Mouse (Mus musculus) ovary, postnatal 10 days (tissue): ENCODE measurements around the gene Shroom3.

Experiments used
- DNase-seq: peaks from one replicate; pipeline ENCODE4 v3.0.0; 2022; ENCODE audit warnings: low spot score

The Shroom3 gene

DNA sequence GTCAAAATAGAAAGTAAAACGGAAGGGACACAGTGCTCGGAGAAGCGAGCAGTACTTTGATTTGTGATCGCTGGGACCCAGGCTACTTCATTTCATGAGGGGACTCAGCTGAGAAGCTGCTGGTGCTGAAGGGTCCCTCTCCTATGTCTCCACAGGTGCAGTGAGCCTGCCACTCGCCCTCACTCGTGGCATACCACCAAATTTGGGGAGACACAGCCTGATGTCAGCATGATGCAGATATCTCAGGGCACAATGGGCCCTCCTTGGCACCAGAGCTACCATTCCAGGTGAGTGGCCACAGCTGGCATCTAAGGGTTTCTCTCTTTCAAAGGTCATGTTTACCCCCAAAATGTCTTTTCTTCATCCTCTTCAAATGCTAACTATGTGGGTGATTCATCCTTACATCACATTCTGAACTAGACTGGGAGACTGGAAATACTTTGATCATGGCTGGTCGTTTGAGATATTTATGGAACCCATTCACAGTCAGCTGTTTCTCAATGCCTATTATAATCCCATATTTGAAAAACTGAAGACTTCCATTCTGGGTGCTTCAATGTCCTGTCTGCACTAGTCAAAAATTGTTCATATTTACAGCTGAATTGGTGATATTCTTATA is 250.5 kb downstream of the Shroom3 start:
- no peak for DNase-seq

DNA sequence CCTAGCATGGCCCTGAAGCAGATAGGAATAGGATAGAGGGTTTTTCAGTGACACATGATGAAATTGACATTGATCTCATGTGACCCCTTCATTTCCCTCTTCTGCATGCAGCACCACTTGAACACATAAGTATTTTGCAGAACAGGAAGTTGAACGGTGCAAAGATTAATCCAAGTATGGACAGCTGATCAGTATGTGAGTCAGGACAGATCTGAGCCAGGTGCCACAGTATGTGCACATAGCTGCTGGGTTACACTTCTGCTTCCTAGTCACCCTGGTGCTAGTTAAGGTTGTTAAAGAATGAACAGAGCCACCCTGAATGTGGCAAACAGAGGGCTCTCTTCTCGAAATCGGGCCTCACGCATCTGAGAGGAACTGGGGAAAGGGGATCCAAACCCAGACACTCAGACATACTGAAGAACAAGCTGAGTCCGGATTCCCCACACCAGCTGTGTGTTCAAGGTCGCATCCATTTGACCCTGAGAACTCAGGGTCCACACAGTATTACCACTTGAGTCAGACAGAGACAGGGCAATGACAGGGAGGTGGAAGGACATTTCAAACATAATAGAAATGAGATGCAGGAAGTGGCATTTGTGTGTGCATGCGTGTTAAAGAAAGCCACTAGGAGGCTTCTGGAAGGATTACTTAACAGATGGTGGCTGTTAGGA is 251.2 kb downstream of the Shroom3 start:
- no peak for DNase-seq

DNA sequence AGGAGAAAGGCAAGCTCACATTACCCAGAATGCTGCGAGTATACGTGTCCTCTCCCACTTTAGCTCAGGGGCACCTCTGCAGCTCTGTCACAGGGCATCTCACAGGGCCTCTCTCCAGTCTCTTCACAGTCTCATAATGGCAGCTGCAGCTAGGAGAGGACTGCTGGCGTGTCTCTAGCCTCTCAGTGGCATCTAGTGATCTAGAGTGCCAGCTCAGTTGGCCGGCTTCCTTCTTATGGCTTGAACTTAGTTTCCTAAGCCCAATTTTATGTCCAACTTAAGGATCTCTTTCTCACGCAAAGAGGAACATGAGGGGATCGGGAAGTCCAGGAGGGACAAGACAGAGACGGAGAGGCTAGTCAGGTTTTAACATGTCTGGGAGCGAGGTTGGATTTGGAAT is 252.6 kb downstream of the Shroom3 start:
- DNase-seq: no peak

DNA sequence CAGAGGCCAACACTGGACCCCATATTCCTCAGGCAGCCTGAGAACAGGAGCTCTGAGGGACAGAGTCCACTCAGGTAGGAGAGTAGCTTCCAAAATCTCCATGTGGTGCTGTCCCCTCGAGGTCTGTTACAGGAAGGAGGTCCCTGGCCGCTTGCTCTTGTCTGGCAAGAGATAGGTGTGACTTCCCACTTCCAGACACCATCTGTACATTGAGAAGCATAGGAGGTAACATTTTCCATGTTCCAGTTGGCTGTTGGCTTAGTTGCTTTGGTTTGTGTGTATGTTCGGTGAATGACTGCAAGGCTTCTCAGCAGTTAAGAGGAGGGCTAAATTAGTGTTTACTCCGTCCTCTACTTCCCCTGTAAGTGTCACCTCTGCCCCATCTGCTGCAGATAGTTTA is 254.5 kb downstream of the Shroom3 start:
- no peak for DNase-seq

DNA sequence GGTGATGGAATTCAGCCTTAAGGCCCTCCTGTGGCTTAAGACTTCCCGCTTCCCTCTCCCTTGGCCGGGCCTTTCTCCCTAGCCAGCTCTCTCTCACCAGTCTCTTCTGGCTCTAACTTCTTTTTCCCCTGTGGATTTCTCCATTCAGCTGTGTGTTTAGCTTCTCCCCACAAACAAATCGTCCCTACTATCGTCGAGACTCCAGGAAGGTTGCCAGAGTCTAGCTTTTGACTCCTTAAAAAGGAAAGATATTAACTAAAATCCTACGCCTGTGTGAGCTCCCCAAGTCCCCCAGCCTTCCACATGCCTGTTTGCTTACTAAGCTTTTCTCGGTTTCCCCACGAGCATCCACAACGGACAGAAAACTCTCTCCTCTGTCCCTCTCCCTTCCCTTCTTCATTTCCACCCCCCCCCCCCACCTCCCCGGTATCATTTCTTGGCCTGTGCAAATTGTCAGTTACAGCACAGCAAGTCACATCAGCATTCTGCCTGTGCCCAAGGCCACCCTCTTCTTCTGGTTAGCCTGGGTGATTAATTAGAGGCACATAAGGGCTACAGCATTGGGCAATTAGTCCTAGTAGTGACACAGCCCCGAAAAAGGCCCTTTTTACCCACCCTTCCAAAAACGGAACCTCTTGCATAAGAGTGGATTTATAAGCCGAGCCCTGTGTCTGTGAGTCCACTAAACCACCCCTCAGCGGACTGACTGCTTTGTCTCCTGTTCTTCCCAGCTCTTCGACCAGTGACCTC is 256.2 kb downstream of the Shroom3 start:
- DNase-seq: no peak

DNA sequence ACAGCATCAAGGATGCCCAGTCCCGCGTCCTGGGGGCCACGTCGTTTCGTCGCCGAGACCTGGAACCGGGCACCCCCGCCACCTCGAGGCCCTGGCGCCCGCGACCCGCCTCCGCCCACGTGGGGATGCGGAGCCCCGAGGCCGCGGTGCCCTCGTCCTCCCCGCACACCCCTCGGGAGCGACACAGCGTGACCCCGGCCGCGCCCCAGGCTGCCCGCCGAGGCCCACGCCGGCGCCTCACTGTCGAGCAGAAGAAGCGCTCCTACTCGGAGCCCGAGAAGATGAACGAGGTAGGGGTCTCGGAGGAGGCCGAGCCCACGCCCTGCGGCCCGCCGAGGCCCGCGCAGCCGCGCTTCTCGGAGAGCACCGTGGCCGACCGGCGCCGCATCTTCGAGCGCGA is 258.9 kb downstream of the Shroom3 start:
- no peak for DNase-seq

DNA sequence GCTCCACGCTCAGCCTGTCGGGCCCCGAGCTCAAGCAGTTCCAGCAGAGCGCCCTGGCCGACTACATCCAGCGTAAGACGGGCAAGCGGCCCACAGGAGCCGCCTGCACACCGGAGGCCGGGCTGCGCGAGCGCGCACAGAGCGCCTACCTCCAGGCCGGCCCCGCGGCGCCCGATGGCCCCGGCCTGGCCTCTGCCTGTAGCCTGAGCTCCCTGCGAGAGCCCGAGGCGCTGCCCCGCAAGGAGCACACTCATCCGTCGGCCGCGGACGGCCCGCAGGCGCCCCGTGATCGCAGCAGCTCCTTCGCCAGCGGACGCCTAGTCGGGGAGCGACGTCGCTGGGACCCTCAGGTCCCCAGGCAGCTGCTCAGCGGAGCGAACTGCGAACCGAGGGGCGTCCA is 259.3 kb downstream of the Shroom3 start:
- no peak for DNase-seq

DNA sequence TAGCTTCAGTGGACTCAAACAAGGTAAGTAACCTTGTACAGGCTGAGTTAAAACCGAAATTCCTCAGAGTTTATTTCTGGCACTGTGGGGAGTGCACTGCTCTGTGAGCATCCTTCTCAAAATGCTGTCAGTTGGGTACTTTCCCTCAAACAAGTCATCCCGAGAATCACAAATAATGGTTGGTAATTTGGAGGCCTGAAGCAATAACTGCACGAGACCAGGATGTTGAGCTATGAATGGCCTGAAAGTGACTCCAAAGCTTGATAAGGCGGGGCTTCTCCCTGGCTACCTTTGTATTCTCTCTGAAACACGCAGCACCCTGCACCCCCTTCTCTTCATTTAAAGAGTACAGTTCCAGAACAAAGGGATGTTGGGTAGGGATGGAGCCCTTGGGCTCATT is 261.6 kb downstream of the Shroom3 start:
- DNase-seq: no peak

DNA sequence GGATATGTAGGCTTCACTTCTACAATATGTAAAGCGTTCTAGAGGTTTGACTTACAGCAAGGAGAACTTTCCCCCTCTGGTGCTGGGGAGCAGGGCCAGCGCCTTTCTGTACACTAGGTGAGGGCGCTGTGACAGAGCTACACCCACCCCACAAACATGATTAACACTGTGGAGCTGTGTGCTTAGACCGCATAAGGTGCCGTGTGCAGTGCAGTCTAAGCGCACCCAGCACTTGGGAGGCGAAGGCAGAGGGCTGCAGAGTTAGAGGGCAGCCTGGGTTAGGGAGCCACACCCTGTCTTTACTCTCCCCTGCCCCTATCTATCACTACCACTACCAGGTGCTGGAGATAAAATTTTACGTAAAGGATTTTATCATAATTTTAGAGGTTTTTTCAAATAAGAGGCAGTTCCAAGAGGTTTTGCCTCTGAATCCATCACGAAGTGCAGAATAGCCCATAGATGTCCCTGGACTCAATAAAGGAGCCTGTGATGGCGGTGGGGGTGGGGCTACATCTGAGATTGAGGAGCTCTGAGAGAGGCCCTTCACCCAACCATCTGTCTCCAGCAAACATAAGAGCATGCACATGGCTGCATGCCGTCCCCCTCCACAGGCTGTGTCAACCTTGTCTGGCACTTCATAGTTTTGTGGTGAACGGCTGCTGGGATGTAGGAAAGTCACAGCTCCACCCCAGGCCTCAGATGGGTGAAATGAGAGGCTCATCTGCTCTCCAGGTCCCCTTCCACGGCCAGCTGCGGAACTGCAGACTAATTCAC is 265.9 kb downstream of the Shroom3 start:
- DNase-seq: no peak

DNA sequence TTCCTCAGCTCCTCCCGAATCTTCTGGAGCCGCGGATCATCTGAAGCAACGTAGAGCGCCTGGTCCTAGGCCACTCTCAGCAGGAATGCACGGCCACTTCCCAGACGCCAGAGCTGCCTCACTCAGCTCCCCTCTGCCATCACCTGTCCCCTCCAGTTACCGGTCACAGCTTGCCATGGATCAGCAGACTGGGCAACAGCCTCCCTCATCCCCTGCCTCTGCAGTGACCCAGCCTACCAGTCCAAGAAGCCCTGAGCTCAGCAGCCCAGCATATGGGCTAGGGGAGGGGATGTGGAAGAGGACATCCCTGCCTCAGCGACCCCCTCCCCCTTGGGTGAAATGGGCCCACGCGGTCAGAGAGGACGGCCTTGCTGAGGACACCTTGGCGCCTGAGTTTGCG is 267.3 kb downstream of the Shroom3 start:
- DNase-seq: no peak

DNA sequence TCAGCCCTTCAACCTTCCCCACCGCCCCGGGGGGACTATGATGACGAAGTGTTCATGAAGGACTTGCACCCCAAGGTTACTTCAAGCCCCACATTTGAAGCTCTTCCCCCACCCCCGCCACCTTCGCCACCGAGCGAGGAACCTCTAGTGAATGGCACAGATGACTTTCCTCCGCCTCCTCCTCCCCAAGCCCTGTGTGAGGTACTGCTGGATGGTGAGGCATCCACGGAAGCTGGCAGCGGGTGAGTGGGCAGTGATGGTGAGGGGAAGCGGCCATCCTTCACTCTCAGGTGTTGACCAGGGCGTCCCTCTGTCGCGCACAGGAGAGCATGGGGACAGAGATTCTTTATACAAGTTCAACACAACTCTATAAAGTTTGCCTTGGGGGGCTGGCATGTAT is 267.8 kb downstream of the Shroom3 start:
- no peak for DNase-seq

DNA sequence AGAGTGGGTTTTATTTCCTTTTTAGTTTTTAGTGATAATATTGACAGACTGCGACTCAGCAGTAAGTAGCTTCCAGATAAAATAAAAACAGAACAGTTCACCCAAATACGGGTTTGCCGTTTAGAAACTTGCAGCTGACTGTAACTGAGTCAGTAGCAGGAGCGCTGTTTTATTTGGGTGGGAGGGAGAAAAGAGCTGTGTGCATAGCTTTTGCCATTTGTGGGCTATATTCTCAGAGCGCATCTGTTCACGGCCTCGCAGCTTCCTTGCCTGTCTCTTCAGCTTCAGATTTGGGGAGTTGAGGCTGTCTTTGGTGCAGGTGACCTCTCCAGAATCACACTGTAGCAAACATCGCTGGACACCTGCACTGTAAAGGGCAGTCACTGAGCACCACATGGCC is 270.6 kb downstream of the Shroom3 start:
- DNase-seq: no peak

DNA sequence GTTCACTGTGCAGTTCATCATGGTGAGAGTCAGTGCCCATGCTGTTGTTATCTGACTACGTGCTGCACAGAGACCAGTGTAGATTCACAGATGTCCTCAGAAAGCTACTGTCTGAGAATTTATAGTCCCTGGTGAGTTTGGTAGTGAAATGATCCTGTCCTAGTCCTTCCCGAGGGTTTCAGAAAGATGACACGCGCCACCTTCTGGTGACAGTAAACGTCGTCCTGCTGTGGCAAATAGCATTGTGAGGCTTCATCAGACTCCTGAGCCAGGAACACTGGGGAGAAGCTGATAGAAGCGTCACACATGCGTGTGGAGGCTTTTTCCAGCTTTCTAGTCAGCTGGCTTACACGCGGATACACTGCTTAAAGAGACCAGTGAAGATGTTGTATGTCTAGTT is 271.1 kb downstream of the Shroom3 start:
- DNase-seq: no peak

DNA sequence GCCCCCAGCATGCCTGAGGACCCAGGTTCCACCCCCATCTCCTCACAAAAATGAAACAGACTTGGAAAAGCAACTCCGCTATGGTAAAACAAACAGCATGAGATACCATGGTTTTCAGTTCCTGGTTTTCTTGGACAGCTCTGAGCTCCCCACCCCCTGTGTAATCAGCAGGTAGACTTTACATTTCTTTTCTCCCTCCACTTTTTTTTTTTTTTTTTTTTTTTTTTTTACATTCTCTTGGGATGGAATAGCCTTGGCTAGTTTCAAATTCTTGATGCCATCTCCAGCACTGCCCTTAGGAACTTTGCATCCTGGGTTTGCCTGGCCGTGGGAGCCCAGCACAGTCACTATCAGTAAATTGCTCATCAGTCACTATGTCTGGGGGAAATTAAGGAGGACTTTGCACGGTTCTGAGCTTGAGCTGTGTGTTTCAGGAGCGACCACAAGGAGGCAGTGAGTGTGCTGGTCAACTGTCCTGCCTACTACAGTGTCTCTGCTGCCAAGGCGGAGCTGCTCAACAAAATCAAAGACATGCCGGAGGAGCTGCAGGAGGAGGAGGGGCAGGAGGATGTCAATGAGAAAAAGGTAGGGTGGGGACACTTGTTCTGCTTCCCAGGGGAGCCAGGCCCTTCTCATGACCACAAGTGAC is 271.7 kb downstream of the Shroom3 start:
- DNase-seq: no peak

DNA sequence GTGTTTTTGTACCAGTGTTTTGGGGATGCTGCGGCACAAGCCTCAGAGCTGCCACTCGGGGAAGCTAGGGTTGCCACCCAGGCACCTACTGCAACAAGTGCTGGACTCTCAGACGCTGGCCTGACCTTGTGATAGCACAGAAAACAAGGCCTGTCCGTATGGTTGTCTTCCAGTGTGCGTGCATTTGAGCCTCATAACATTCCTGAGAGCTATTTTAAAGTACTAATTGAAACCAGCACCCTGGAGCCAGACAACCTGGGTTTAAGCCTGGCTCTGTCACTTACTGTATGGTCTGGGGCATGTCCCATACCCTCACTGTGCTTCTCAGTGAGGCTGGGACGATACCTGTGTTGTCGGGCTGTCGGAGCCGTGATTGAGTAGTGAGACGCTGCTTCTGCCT is 276.1 kb downstream of the Shroom3 start:
- DNase-seq: no peak

DNA sequence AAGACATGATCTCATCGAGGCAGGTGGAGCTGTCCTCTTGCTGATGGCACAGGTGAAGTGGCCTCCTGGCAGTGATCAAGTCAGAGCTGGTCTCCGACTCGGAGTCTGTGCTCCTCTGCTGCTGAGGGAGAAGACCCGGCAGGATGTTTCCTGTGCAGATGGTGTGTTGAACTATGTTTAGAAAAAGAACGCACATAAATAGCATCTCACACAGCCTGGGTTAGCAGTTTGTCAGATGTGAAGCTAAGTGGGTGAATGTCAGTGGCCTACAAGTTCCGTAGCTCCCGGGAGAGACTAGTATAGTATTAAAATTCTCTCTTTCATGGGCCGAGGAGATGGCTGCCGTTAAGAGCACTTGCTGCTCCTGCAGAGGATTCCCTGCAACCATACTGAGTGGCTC is 276.5 kb downstream of the Shroom3 start:
- no peak for DNase-seq

DNA sequence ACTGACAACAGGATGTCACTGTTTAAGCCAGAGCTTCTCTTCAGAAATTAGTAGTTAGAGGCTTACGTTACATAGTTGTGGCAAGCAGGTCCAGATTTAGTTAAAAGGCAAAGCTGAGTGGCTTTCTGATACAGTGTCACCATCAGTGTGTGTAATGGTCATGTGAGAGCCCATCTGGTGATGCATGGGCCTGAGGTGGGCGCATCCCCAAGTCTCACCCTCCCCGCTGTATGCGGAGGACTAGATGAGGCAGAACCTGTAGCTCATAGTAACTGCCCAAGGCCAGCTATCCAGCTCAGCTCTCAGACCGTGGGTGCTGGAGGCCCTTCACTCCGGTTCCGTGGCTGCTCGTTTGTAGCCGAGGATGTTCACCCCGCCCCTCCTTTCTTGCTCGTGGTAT is 278.1 kb downstream of the Shroom3 start:
- DNase-seq: no peak

DNA sequence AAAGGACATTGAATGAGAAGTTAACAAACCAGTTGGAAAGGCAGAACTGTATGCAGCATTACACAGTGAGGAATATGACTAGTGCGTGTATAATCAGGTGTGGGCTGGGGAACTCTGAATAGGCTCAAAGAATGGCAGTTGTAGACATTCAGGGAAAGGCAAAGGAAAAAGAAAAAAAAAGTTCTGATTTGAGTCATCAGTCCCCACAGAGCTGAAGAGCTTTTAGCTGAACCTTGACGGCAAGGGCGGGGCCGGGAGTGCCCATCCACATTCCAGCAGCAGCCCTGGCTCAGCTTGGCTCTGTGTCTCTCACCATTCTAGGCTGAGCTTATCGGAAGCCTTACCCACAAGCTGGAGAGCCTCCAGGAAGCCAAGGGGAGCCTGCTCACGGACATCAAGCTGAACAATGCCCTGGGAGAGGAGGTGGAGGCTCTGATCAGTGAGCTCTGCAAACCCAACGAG is 278.6 kb downstream of the Shroom3 start:
- DNase-seq: no peak

DNA sequence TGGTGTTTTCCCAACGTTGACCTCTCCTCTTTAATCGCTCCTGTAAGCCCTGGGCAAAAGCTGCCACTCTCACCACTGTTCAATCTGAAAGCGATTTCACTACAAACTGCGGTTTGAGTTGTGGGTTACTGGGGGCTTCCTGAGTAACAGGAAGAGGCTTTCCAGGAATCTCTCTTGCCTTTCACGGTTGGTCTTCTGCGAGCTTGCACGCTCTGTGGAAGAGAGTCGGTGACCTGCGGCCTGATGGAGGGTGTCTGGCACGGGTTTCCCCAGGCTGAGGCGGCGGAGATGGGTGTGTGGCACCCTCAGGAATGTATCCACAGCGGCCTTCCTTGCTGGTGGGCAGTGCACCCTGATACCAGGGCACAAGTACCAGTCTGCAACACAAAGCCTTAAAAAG is 281.5 kb downstream of the Shroom3 start:
- no peak for DNase-seq

DNA sequence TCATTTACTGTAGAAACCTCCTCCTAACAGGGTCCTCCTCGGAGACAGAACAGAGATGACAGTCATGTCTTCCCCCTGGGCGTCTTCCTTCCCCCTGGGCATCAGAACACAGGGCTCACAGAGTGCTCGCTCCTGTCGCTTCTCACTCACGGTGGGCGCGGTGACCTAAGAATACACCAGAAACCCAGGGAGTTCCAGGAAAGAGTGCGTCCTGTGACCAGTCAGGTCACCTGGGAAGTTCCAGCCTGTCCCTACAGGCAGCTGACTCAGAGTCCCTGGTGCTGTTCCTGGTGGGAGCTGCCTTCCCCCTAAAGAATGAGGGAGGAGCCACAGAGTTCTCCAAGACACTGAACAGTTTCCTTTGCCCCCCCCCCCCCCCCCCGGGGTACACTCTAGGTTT is 283.9 kb downstream of the Shroom3 start:
- no peak for DNase-seq

DNA sequence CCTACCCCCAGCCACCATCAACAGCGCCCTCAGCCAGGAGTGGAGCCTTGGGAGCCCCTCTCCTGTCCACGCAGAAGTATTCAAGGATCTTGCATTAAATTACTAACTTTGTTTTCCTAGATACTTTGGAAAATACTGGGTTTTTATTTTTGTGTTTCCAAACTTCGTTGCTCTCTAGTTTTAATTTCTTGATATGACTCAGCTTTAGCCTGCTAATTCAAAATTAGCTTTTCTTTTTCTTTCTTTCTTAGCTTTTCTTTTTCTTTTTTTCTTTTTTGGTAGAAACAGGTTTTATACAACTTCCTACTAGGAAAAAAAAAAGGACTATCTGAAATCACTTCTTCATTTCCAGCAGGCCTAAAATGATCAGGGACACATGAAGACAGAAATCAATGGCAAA is 284.7 kb downstream of the Shroom3 start:
- DNase-seq: no peak

DNA sequence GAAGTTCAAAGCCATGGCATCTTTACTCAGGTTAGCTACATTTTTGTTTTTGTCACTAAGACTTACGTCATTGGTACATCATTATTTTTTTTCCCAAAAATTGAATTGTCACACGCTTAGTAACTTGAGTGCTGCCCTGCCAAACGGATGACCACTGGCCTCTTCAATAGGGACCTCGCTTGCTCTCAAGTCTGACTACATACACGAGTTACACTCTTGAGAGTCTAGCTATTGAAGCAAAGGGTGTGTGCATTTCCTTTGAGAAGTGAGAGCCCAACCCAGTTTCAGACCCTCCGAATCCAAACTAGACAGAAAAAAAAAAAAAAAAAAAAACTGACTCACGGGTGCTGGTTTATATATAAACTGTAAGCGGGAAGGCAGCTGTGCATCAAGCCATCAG is 286.2 kb downstream of the Shroom3 start:
- DNase-seq: no peak
